Mouse (Mus musculus) small intestine, adult 2 months (tissue): ENCODE data around the gene Ush2a.

ENCODE experiments used
- CTCF ChIP-seq: fragments of 200-500 bp; IDR thresholded peaks from 2 replicates; pipeline ENCODE4 v1.5.1; 2012; ENCODE audit warnings: low read depth, mild to moderate bottlenecking, control low read depth, inconsistent platforms, low read length, moderate library complexity, mixed read lengths; ENCODE audit not compliant: insufficient replicate concordance, insufficient read length; ENCODE audit errors: extremely low read depth
- POLR2A ChIP-seq: fragments of 200-500 bp; IDR thresholded peaks from 2 replicates; pipeline ENCODE4 v1.6.1; 2012; ENCODE audit warnings: low read depth, mild to moderate bottlenecking, control low read depth, inconsistent platforms, low read length, moderate library complexity

DNA sequence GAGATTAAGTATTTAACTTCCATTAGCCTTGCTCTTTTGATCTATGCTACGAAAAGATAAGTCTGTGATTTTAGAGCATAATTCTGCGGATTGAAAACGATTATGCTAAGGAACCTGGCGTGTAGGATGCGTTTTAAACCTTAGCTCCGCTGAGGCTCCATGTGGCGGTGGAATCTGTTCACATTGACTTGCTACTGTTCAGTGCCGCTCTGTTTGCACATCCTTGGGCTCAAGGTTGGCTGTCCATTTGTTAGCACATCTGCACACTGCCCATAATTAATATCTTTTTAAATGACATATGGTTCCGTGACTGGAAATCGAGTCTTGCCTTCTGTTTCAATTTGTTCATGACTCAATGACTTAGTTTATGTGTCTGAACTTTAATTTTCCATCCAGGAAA lies 446.9 kb downstream of the Ush2a start:
- TF ChIP-seq POLR2A (no peak), CTCF (no peak)
